Mouse (Mus musculus): ENCODE data around the gene Hoxb7. TPM values are rescaled to one million over a fixed set of nuclear protein-coding genes. Genes with fewer than 3 reads are reported as not detected.
A peak's percentile ranks its signal among the peaks of the same experiment; 100 is the strongest.

Hoxb7 gene
- total RNA-seq, 1 experiment: 0.98 TPM

GRCm38 (mm10) chr11:96311520-96312417, 25.3 kb downstream of the Hoxb7 start:
- in situ Hi-C loops (cut with MboI; ENCODE audit: low sequenced_read_pairs in 2 of 2, unreplicated experiment in 2 of 2): no loop called here
- Histone ChIP-seq H3K36me3 (ENCODE audit: control insufficient read depth, insufficient read depth, low read length, poor library complexity, severe bottlenecking) (no peaks in the 10 kb centered on the region), H3K27ac (ENCODE audit: insufficient read depth, low read depth, low read length, poor library complexity, severe bottlenecking) (no peak overlapping the region), H3K4me3 (ENCODE audit: insufficient read depth in 1 of 2, low read depth in 1 of 2, low read length in 2 of 2, poor library complexity in 1 of 2, severe bottlenecking in 1 of 2) (no peak overlapping the region), H3K4me1 (ENCODE audit: control insufficient read depth in 2 of 2, insufficient read depth in 2 of 2, low read length in 2 of 2, poor library complexity in 1 of 2) (peaks cover 0 to 6% of the 10 kb centered on the region in 2 experiments; a peak in 2 of 4 replicates), H3K9ac (ENCODE audit: insufficient read depth, low read depth, low read length, poor library complexity, severe bottlenecking) (no peak overlapping the region), H3K9me3 (ENCODE audit: control insufficient read depth, insufficient read depth, low read depth, low read length) (no peaks in the 10 kb centered on the region)
- TF ChIP-seq MAFK (IDR thresholded peaks at IDR 0.05; ENCODE audit: insufficient read depth, low read depth, low read length): no peak
- no peak for TF ChIP-seq HCFC1 (IDR thresholded peaks at IDR 0.05; ENCODE audit: borderline replicate concordance, insufficient read depth, low read length)
- TF ChIP-seq ZC3H11A (IDR thresholded peaks at IDR 0.05; ENCODE audit: borderline replicate concordance, low read depth, low read length): no peak; the same call in 1 of the 2 replicates
- TF ChIP-seq ZNF384 (IDR thresholded peaks at IDR 0.05; ENCODE audit: low read depth, low read length): no peak
- no peak for TF ChIP-seq CHD2 (IDR thresholded peaks at IDR 0.05; ENCODE audit: low read depth, low read length)
- DNase-seq (ENCODE audit: low read depth, low spot score): peak; percentile 72

DNA sequence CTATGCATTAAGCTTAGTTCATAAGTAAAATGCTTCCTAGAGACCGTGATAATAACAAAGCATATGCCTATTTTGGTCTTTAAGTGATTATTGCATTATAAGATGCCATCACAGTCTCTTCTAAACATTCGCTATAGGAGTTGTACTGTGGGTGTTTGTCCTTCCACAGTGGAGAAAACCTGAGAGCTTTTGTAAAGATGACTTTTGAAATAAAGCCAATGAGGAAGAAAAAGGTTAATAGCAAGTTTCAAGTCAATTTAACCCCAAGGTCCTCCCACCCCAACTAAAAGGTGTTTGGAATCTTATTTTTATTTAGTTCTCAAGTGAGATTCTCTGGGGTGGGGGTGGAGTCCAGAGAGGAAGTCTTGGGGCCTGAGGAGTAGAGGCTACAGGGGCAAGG, 26.7 kb downstream of the Hoxb7 start:
- no peak for DNase-seq (ENCODE audit: low read depth, low spot score)
- TF ChIP-seq CHD2 (IDR thresholded peaks at IDR 0.05; ENCODE audit: low read depth, low read length): no peak
- no peak for TF ChIP-seq ZC3H11A (IDR thresholded peaks at IDR 0.05; ENCODE audit: borderline replicate concordance, low read depth, low read length)
- no peak for TF ChIP-seq MAFK (IDR thresholded peaks at IDR 0.05; ENCODE audit: insufficient read depth, low read depth, low read length)
- TF ChIP-seq ZNF384 (IDR thresholded peaks at IDR 0.05; ENCODE audit: low read depth, low read length): no peak
- TF ChIP-seq HCFC1 (IDR thresholded peaks at IDR 0.05; ENCODE audit: borderline replicate concordance, insufficient read depth, low read length): no peak
- no peak overlapping the region for H3K9ac ChIP-seq (ENCODE audit: insufficient read depth, low read depth, low read length, poor library complexity, severe bottlenecking)
- H3K4me3 ChIP-seq (ENCODE audit: insufficient read depth in 1 of 2, low read depth in 1 of 2, low read length in 2 of 2, poor library complexity in 1 of 2, severe bottlenecking in 1 of 2): no peak overlapping the region
- H3K27ac ChIP-seq (ENCODE audit: insufficient read depth, low read depth, low read length, poor library complexity, severe bottlenecking): no peak overlapping the region
- in situ Hi-C loops (cut with MboI; ENCODE audit: low sequenced_read_pairs in 2 of 2, unreplicated experiment in 2 of 2): no loop called here
- no peaks in the 10 kb centered on the region for H3K9me3 ChIP-seq (ENCODE audit: control insufficient read depth, insufficient read depth, low read depth, low read length)
- H3K4me1 ChIP-seq (ENCODE audit: control insufficient read depth in 2 of 2, insufficient read depth in 2 of 2, low read length in 2 of 2, poor library complexity in 1 of 2): peaks cover 0 to 6% of the 10 kb centered on the region in 2 experiments; a peak in 2 of 4 replicates
- no peaks in the 10 kb centered on the region for H3K36me3 ChIP-seq (ENCODE audit: control insufficient read depth, insufficient read depth, low read length, poor library complexity, severe bottlenecking)

DNA sequence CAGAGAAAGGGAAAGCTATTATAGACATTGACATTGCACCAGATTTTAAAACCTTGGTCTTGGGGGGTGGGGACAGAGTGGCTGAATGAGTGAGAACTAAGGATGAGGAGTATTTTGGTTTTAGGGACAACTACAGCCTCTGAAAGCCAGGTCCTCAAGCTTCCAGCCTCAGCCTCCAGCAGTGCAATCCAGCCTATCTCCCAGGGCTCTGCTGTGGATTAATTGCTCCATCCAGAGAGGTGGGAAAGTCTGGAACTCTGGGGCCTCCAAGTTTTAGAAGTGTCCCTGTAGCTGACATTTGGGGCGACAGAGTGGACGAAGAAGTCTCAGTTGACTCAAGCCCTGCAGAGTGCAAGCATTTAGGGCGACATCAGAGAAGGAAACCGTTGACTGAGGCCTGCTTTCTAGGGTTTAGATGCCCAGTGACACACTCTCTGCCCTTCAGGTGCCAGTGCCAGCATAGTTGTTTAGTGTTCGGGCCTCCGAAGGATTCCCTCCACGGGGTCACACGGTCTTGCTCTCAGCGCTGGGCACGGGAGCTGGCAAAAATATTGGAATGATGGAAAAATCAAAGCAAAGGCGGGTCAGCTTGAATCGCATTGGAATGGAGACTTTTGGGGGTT, 27.5 kb downstream of the Hoxb7 start:
- no peak for DNase-seq (ENCODE audit: low read depth, low spot score)
- Histone ChIP-seq H3K4me3 (ENCODE audit: insufficient read depth in 1 of 2, low read depth in 1 of 2, low read length in 2 of 2, poor library complexity in 1 of 2, severe bottlenecking in 1 of 2) (no peak overlapping the region), H3K9me3 (ENCODE audit: control insufficient read depth, insufficient read depth, low read depth, low read length) (no peaks in the 10 kb centered on the region), H3K9ac (ENCODE audit: insufficient read depth, low read depth, low read length, poor library complexity, severe bottlenecking) (no peak overlapping the region), H3K36me3 (ENCODE audit: control insufficient read depth, insufficient read depth, low read length, poor library complexity, severe bottlenecking) (no peaks in the 10 kb centered on the region), H3K27ac (ENCODE audit: insufficient read depth, low read depth, low read length, poor library complexity, severe bottlenecking) (no peak overlapping the region), H3K4me1 (ENCODE audit: control insufficient read depth in 2 of 2, insufficient read depth in 2 of 2, low read length in 2 of 2, poor library complexity in 1 of 2) (peaks cover 0 to 6% of the 10 kb centered on the region in 2 experiments; a peak in 2 of 4 replicates)
- in situ Hi-C loops (cut with MboI; ENCODE audit: low sequenced_read_pairs in 2 of 2, unreplicated experiment in 2 of 2): no loop called here
- no peak for TF ChIP-seq ZC3H11A (IDR thresholded peaks at IDR 0.05; ENCODE audit: borderline replicate concordance, low read depth, low read length)
- no peak for TF ChIP-seq HCFC1 (IDR thresholded peaks at IDR 0.05; ENCODE audit: borderline replicate concordance, insufficient read depth, low read length)
- TF ChIP-seq MAFK (IDR thresholded peaks at IDR 0.05; ENCODE audit: insufficient read depth, low read depth, low read length): no peak
- TF ChIP-seq CHD2 (IDR thresholded peaks at IDR 0.05; ENCODE audit: low read depth, low read length): no peak
- TF ChIP-seq ZNF384 (IDR thresholded peaks at IDR 0.05; ENCODE audit: low read depth, low read length): no peak

DNA sequence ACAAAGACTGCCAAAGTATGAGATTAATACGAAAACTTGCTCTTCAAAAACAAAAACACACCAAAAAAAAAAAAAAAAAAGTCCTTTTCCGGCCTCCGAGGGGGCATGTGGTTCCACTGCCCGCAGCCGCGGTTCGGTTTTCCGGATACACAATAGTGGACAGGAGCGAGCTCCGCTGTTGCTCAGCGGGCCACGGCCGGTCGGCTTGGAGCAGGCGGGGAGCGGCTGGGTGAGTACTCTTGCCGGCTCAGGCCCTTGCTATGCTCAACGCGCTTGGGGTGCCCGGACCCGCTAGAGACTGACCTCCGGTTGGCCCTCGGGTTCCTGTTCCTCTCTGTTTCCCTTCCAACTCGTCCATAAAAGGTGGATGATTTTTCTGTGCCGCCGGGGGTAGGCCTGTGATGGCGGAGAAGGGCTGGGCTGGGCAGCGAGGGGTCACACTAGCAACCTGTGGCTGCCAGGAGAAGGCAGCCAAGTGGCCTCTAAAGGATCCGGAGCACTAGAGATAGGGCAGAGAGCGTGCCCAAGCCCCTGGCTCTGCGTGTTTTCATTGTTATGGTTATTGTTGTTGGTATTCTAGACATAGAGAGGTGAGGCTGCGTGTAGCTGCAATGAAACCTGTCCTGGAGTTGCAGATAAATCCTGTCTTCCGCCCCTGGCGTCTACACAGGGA, 28.4 kb downstream of the Hoxb7 start:
- in situ Hi-C loops (cut with MboI; ENCODE audit: low sequenced_read_pairs in 2 of 2, unreplicated experiment in 2 of 2): no loop called here
- no peaks in the 10 kb centered on the region for H3K36me3 ChIP-seq (ENCODE audit: control insufficient read depth, insufficient read depth, low read length, poor library complexity, severe bottlenecking)
- H3K9me3 ChIP-seq (ENCODE audit: control insufficient read depth, insufficient read depth, low read depth, low read length): no peaks in the 10 kb centered on the region
- H3K27ac ChIP-seq (ENCODE audit: insufficient read depth, low read depth, low read length, poor library complexity, severe bottlenecking): no peak overlapping the region
- H3K4me1 ChIP-seq (ENCODE audit: control insufficient read depth in 2 of 2, insufficient read depth in 2 of 2, low read length in 2 of 2, poor library complexity in 1 of 2): peaks cover 0 to 6% of the 10 kb centered on the region in 2 experiments; a peak in 2 of 4 replicates
- H3K9ac ChIP-seq (ENCODE audit: insufficient read depth, low read depth, low read length, poor library complexity, severe bottlenecking): no peak overlapping the region
- no peak overlapping the region for H3K4me3 ChIP-seq (ENCODE audit: insufficient read depth in 1 of 2, low read depth in 1 of 2, low read length in 2 of 2, poor library complexity in 1 of 2, severe bottlenecking in 1 of 2)
- no peak for TF ChIP-seq HCFC1 (IDR thresholded peaks at IDR 0.05; ENCODE audit: borderline replicate concordance, insufficient read depth, low read length)
- TF ChIP-seq MAFK (IDR thresholded peaks at IDR 0.05; ENCODE audit: insufficient read depth, low read depth, low read length): no peak
- TF ChIP-seq ZC3H11A (IDR thresholded peaks at IDR 0.05; ENCODE audit: borderline replicate concordance, low read depth, low read length): no peak
- TF ChIP-seq ZNF384 (IDR thresholded peaks at IDR 0.05; ENCODE audit: low read depth, low read length): no peak
- TF ChIP-seq CHD2 (IDR thresholded peaks at IDR 0.05; ENCODE audit: low read depth, low read length): no peak
- no peak for DNase-seq (ENCODE audit: low read depth, low spot score)
